Mouse (Mus musculus) erythroblast, embryonic 14.5 days (primary cell): ENCODE measurements around the gene Thumpd2. TPM values are rescaled to one million over a fixed set of nuclear protein-coding genes. Genes with fewer than 3 reads are reported as not detected.

ENCODE experiments used
- H3K27me3 ChIP-seq: 2 replicates; pipeline ENCODE4 v1.6.1; 2012; ENCODE audit warnings: inconsistent platforms; ENCODE audit not compliant: control insufficient read depth
- H3K36me3 ChIP-seq: 2 replicates; pipeline ENCODE4 v1.6.1; 2012; ENCODE audit warnings: mild to moderate bottlenecking, inconsistent platforms; ENCODE audit not compliant: control insufficient read depth
- H3K4me1 ChIP-seq: 2 replicates; pipeline ENCODE4 v1.6.1; 2012; ENCODE audit warnings: inconsistent platforms; ENCODE audit not compliant: control insufficient read depth
- H3K4me3 ChIP-seq: replicated peaks from 2 replicates; pipeline ENCODE3; 2012; ENCODE audit warnings: moderate library complexity, mild to moderate bottlenecking, inconsistent platforms
- H3K9me3 ChIP-seq: 2 replicates; pipeline ENCODE4 v1.6.1; 2012; ENCODE audit warnings: low read length, inconsistent platforms, mixed read lengths; ENCODE audit not compliant: control insufficient read depth
- GATA1 ChIP-seq: IDR thresholded peaks from 2 replicates; pipeline ENCODE4 v1.6.1; 2012; ENCODE audit warnings: low read length, inconsistent platforms, mixed read lengths
- TAL1 ChIP-seq: IDR thresholded peaks from 3 replicates; pipeline ENCODE4 v1.6.1; 2012; ENCODE audit warnings: low read length, inconsistent platforms, mixed read lengths
- polyA plus RNA-seq: library from polyadenylated mRNA; stranded (reverse); fragments of >175 nt; gene quantifications from 2 replicates; pipeline ENCODE4 v1.2.3, GENCODE M21; 2012

The Thumpd2 gene
- polyA plus RNA-seq, 1 experiment, result not detected

- H3K4me3 ChIP-seq, result no peak overlapping the region
- no peak for TF ChIP-seq TAL1
- TF ChIP-seq GATA1, result no peak
- H3K36me3 ChIP-seq, result peaks cover 28% of the 10 kb centered on the region
- H3K27me3 ChIP-seq, result no peaks in the 10 kb centered on the region
- peaks cover 2% of the 10 kb centered on the region; the same call in 1 of the 2 replicates for H3K9me3 ChIP-seq
- H3K4me1 ChIP-seq, result peaks cover 28% of the 10 kb centered on the region
Observed at GRCm38 (mm10) chr17:81062349-81062871, 2.5 kb downstream of the Thumpd2 start.

- H3K27me3 ChIP-seq, result no peaks in the 10 kb centered on the region
- peaks cover 16% of the 10 kb centered on the region for H3K4me1 ChIP-seq
- peaks cover 2% of the 10 kb centered on the region; the same call in 1 of the 2 replicates for H3K9me3 ChIP-seq
- TF ChIP-seq TAL1 (no peak), GATA1 (no peak)
- H3K4me3 ChIP-seq, result no peak overlapping the region
- H3K36me3 ChIP-seq, result peaks cover 60% of the 10 kb centered on the region
Observed at GRCm38 (mm10) chr17:81056796-81057381, 8.0 kb downstream of the Thumpd2 start.

- no peak for TF ChIP-seq TAL1
- no peak for TF ChIP-seq GATA1
- peaks cover 60% of the 10 kb centered on the region for H3K36me3 ChIP-seq
Observed at GRCm38 (mm10) chr17:81056035-81056434, 8.8 kb downstream of the Thumpd2 start.

DNA sequence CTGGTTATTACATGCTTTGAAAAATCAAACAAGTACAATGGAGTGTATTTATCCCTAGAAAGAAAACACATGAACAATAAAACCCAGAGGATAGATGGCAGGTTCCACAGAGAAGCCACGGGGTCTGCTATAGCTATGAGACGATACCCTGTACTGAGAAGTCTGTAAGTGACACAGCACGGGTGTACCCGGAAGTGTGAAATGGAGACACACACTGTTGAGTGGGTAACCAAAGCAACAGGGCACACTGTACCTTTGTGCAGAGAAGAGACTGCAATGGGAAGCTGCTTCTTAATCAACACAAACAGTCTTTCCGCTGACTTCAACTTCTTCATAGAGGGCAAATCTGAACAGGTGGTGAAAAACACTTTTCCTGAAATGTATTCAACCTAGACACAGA is 9.4 kb downstream of the Thumpd2 start:
- Histone ChIP-seq H3K27me3 (no peaks in the 10 kb centered on the region), H3K4me1 (peaks cover 16% of the 10 kb centered on the region), H3K9me3 (no peaks in the 10 kb centered on the region), H3K4me3 (no peak overlapping the region), H3K36me3 (peaks cover 61% of the 10 kb centered on the region)
- TF ChIP-seq TAL1 (no peak), GATA1 (no peak)

More at GRCm38 (mm10) chr17:81056035-81056434, 8.8 kb downstream of the Thumpd2 start:
- Histone ChIP-seq H3K9me3 (no peaks in the 10 kb centered on the region), H3K4me3 (no peak overlapping the region), H3K27me3 (no peaks in the 10 kb centered on the region), H3K4me1 (peaks cover 16% of the 10 kb centered on the region)

DNA sequence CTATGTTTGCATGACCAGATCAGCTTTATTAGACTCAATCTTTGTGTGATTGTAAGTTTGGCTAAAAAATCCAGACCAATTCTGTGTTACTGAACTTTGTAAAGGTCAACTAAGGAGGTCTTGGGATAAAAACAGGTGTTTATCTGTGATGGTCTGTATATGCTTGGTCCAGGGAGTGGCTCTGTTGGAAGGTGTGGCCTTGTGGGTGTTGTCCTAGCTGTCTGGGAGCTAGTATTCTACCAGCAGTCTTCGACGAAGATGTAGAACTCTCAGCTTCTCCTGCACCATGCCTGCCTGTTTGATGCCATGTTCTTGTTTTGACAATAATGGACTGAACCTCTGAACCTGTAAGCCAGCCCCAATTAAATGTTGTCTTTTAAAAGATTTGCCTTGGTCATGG is 11.6 kb downstream of the Thumpd2 start:
- TF ChIP-seq TAL1, result no peak
- no peak for TF ChIP-seq GATA1
- Histone ChIP-seq H3K4me3 (no peak overlapping the region), H3K36me3 (peaks cover 58% of the 10 kb centered on the region), H3K4me1 (peaks cover 16% of the 10 kb centered on the region), H3K27me3 (no peaks in the 10 kb centered on the region), H3K9me3 (no peaks in the 10 kb centered on the region)

GRCm38 (mm10) chr17:81047930-81048564 is 16.8 kb downstream of the Thumpd2 start:
- Histone ChIP-seq H3K4me3 (no peak overlapping the region), H3K36me3 (peaks cover 55% of the 10 kb centered on the region), H3K4me1 (peaks cover 7% of the 10 kb centered on the region), H3K27me3 (no peaks in the 10 kb centered on the region), H3K9me3 (no peaks in the 10 kb centered on the region)
- TF ChIP-seq TAL1, result no peak
- no peak for TF ChIP-seq GATA1

DNA sequence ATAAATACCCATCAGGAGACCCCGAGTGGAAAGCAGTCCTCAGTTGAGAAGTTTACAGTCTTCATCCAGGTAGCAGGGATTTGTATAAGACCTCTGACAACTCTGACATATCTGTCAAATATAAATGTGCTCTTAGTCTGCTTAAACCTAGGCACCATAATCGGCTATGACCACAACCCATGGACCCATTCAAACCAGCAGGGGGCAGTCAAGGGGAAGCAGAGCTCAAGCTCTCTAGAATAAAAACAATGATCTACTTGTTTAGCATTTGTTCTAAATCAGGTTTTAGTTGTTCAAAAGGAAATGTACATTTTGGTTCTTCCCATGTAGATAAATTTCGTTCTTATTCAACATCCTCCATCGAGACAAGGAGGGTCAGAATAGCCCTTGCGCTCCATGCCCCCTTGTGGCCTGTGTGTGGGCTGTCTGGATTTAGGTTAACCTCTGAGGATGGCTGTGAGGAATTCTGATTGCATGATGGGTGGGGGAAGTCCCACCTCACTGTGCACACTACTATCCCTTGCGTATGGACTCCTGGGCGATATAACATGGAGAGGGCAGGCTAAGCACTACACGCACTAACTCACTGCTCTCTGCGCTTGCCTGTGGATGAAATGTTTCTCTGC is 19.2 kb downstream of the Thumpd2 start:
- Histone ChIP-seq H3K36me3 (peaks cover 54% of the 10 kb centered on the region), H3K4me3 (no peak overlapping the region), H3K27me3 (no peaks in the 10 kb centered on the region), H3K9me3 (no peaks in the 10 kb centered on the region), H3K4me1 (peaks cover 26% of the 10 kb centered on the region)
- TF ChIP-seq TAL1 (no peak), GATA1 (no peak)

DNA sequence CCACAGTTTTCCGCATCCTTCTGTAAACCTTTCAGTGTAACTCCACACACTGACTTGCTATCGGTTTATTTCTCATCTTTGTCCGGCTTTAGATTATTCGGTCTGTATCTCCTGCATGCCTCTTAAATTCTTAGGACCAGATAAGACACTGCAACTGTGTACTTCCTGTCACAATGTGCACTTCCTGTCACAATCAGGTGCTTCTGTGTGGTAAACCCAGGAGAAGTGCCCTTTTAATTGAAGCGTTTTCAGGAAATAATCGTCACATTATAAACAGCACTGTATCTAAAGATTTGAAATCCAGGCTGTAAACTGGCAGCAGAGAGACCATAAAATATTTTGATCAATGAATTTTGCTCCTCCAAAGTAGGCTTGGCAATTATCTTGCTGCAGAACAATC is 19.8 kb downstream of the Thumpd2 start:
- no peaks in the 10 kb centered on the region for H3K9me3 ChIP-seq
- no peak overlapping the region for H3K4me3 ChIP-seq
- peaks cover 31% of the 10 kb centered on the region for H3K4me1 ChIP-seq
- no peaks in the 10 kb centered on the region for H3K27me3 ChIP-seq
- TF ChIP-seq GATA1 (no peak), TAL1 (no peak)
- peaks cover 53% of the 10 kb centered on the region for H3K36me3 ChIP-seq

- Histone ChIP-seq H3K9me3 (no peaks in the 10 kb centered on the region), H3K4me3 (no peak overlapping the region), H3K4me1 (peaks cover 35% of the 10 kb centered on the region), H3K27me3 (no peaks in the 10 kb centered on the region), H3K36me3 (peaks cover 58% of the 10 kb centered on the region)
- no peak for TF ChIP-seq GATA1
- no peak for TF ChIP-seq TAL1
Observed at GRCm38 (mm10) chr17:81044356-81044755, 20.5 kb downstream of the Thumpd2 start.
